Mouse (Mus musculus): ENCODE measurements at regions not wholly inside any gene's neighbourhood (a gene's known extent, or its start where the extent isn't known, plus 50 kb on each side); places are given as distances from the start of the nearest gene placed in this dataset.
"Not testable (repeated sequence)": the region's sequence is repeated elsewhere in the genome, so short reads cannot be mapped to it uniquely, and the experiment has no call there.

DNA sequence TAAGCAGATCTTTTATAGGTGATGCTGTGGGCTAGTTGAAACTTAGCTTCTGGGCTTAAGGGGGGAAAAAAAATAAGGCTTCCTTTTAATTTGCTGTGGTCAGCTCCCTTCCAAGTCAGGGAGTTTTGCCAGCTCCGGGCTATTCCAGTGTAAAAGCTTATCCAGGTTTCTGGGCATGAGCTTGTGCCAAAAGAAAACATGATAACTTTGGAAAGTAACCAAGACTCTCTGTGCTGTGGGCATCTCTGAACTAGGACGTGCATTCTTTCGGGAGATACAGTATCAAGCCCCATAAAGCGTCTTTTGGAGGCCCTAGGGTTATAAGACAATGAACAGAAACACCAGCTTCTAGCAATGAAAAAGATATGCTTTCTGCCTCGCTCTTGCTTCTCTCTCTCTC lies 114.6 kb upstream of the Dyrk2 start:
- no peak for DNase-seq (ENCODE audit: low spot score in 2 of 2)

DNA sequence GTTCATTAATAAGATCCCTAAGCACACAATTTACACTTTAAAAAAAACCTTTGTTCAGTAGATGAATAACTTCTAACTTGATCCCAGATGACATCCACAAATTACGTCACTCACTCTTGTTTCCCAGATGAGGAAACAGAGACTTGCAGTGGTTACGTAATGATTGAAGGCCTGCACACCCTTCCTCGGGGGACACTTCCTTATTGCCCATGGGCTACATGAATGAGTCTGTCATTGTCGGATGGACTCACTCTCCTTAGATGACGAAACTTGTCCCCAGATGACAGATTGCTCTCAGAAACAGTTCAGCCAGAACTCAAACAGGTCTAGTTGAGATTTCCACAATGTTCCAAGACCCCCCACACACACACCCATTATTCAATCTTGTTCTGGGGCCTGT lies 111.4 kb upstream of the Dyrk2 start:
- no peak for DNase-seq (ENCODE audit: low spot score in 2 of 2)

DNA sequence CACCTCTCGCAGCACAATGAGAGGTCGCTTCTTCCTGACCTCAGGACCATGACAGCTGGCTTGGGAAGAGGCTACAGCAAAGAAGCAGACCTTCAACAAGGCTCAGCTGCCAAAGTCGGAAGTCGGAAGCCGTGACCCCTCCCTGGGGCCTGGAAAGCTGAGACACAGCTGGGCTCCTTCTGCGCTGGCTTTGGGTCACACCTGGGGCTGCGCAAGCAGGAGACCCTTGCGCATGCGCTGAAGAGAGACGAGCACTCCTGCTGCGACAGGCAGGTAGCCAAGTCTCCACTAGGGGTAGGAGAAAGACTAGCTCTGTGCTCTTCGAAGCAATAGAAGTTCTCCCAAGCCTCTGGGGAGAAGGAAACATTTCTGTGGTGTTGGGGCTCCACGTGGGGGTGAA lies 109.3 kb upstream of the Dyrk2 start:
- DNase-seq (ENCODE audit: low spot score in 2 of 2), result no peak

DNA sequence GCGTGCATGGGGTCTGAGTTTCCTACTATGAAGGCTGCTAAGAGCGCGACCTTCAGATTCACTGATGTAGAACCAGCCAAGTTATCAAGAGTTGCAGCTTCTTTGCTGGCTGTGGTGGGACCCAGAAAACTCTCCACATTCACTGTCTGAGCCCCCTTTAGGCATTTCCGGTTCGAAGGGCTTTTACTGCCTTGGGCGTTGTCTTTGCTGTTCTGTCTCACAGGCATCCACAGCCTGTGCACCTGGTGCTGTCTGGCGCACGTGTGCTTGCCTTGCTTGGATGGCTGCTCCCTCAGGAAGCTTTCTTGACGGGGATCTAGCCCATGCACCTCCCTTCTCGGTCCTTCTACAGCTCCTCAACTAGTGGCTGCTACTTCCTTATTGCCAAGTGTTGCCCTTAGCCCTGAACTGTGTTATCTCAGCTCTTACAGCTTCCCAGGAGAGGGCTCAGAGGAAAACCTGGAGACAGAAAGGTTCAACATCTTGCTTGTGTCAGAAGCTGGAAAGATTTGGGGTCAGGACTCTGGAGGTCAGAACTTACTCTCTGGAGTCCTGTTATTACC lies 108.3 kb upstream of the Dyrk2 start:
- no peak for DNase-seq (ENCODE audit: low spot score in 2 of 2)

DNA sequence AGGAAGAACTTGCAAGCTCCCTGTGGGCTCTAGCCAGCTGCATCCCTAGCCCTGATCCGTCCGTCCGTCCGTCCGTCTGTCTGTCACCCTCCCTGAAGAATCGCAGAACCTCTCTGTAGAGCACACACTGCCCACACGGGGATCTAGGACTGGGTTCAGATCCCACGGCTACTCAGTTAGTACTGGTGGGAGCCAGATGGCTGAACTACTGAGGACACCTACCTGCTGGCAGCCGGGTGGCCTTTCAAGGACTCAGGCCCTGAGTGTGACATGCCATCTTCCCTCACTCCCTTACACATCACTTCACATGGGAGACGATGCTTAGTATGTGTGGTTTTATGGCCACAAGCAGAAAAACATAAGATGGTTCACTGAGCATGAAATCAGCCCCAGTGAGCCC lies 106.4 kb upstream of the Dyrk2 start:
- no peak for DNase-seq (ENCODE audit: low spot score in 2 of 2)

DNA sequence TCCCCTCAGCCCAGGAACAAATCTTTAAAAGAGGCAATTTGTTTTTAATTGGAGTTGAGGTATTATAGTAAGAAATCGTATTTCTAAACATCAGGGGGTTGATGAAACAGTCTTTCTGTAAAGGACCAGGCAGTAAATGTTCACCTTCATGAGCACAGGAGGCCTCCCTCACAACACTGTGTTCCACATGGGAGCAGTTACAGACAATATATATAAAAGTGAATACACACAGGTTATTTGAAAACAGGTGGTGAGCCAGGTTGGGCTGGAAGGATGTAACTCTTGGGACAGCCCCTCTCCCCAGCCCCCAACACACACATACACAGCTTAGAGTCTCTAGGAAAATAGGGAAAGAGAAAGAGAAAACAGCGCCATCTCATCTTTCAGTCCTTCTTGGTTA lies 105.8 kb upstream of the Dyrk2 start:
- DNase-seq (ENCODE audit: low spot score in 2 of 2), result no peak

DNA sequence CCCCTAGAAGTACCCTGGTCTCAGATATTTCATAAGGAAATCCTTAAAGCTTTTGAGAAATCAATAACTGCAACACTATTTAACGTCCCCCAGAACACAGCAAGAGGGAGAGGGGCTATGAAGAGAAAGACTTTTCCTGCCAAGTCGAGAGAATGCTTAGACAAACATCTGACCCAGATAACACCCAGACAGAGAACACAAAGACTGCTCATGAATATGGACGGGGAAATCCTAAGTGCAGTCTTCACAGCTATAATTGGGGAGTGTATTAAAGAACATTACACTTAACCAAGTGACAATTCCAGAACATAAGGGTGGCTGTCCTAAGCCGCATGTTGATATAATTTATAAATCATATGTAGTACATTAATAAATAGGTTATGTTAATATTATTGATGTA lies 103.3 kb upstream of the Dyrk2 start:
- no peak for DNase-seq (ENCODE audit: low spot score in 2 of 2)

DNA sequence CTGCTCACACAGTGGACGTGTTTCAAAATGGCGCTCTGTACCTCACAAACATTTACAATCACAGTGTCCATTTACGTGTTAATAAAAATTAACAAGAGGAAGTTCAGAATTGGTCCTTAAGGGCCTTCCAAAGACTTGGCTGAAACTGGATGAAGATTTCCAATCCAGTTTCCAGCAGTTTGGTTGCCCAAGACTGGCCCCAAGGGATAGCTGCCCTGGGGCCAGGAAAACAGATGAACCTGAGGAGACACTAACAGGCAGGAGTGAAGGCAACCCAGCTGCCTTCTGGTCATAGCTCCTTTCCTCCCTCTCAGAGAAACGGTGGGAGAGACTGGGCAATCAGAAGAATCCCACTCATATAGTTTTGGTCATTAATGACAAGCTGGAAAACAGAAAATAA lies 102.6 kb upstream of the Dyrk2 start:
- no peak for DNase-seq (ENCODE audit: low spot score in 2 of 2)

DNA sequence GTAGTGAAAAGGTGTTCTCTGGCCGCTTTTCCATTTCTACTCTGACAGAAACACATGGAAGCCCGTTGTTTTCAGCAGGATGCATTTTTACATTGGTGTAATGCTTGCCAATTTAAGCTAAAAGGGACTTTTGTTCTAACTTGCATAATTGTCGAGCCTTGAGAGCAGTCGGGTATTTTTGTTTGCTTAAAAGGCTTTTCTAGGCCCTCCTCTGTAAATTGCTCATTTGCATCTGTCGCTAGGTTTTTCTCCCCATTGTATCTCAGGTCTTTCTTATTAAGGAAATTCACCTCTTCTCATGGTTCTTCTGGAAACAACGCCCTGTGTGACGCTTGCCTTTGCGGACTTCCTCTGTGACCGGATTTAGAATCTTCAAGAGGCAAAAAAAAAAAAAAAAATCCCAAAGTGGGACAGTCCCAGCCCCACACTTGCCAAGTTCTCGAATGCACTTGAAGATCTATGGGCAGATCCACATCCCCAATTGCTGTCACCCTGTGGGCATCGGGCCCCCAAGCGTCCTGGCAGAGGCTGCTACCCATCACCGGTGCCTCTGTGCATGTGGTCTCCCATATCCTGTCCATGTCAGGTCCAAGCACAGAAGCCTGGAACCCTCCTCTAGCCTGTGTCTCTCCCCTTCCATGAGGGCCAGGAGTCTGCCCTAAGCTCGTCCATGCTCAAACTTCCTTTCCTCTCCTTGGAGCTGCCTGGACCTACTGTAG lies 100.6 kb upstream of the Dyrk2 start:
- DNase-seq (ENCODE audit: low spot score in 2 of 2), result no peak

DNA sequence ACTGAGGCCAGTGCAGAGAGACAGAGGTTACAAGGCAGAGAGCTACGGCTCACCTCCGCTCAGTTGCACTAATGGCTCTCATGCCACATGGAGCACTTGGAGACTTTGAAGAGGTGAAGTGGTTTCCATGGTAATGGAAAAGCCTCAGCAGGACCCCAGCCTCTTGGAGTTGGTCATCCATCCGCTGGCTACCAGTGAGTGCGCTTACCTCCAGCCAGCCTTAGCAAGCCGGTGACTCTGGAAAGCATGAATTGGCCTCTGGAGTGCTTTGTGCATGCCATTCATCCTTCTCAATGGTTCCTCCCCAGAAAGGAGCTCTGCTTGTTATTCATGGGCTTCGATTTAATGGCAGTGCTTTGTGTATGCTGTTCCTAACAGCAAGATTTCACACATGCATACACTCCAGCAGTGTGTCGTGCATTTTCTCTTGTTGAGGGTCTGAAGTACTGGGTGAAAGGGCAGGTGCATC lies 91.7 kb upstream of the Dyrk2 start:
- no peak for DNase-seq (ENCODE audit: low spot score in 2 of 2)

DNA sequence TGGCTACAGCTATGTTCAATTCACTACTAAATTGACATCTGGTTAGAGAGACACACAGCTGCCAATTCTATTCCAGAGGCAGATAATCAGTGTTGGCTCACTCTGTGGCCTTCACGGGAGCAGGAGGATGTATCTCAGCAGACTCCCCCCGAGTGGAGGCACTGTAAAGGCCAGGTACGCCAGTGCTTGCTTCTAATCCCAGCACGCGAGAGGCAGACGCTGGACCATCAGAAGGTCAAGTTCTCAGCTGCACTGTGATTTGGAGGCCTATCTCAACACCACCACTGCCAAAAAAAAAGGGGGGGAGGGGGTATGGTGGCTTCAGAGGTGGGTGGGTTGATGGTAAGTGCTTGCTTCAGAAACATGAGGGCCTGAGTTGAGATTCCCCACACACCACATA lies 90.1 kb upstream of the Dyrk2 start:
- DNase-seq (ENCODE audit: low spot score in 2 of 2), result no peak

DNA sequence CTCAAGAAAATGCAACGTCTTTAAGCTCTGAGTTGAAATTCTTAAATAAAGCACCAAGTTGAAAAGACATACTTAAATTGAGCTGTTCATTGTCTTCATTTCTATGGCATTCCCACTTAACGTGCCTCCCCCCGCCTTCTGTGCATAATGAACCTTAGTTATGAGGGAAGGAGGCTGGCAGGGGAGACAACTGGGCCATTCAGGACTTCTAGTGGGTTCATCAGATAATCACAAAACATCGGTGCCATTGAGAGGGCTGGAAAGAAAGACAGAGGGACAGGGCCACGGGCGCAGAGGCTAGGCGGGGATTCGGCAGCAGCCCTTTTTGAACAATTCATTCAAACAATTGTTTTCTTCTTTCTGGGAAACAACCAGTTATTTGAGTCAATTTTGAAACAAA lies 89.6 kb upstream of the Dyrk2 start:
- DNase-seq (ENCODE audit: low spot score in 2 of 2), result no peak

DNA sequence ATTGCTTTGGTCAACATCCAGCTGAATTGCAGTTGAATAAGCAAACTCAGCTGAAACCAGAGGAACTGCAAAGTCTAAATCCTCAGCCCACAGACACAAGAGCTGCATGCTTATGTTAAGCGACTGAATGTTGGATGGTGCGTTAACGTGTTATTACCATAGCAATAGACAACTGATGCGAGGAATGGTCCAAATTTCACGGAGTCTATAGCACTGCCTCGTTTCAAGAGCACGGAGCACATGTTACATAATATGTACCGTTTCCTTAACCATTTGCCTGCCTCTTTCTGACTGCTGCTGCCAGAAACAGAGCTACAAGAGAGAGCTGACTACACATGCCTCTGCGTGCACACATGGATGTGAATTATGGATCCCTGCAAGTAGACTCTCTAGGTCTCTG lies 86.3 kb upstream of the Dyrk2 start:
- DNase-seq (ENCODE audit: low spot score in 2 of 2), result peak; percentile 46 to 62

DNA sequence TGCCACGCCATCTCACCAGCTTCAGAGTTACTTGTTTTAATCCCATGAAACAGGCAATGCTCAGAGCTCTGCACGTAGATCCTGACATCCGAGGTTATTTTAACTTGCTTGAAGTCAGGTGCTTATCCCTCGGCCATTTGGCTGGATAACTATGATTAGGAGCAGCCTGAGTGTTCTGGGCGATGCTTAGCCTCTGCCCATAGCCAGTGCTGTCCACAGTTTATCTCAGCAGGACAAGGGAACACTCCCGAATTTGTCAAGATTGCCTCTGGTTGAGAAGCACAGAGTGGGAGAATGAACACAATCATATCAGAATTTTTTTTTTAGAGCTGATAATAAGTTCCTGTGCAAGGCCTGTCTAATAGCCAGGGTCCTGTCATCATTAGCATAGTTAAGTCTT lies 83.4 kb upstream of the Dyrk2 start:
- DNase-seq (ENCODE audit: low spot score in 2 of 2), result no peak

DNA sequence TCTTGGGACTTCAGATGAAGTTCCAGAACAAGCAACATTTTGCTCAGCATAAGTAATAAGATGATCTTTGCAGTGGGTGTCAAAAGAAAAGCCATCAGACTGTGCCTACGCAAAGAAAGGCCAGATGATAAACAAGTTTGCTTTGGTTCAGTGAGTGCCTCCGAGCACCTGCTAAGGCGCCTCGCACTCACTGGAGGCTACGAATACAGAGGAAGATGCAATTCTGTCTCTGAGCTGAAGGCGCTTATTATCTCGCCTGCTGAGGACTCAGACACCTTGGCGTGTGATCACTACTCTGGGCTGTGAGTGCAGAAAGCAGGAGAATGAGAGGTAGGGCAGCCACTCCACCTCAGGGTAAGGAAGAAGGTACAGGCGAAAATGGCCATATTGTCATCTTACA lies 82.7 kb upstream of the Dyrk2 start:
- no peak for DNase-seq (ENCODE audit: low spot score in 2 of 2)

DNA sequence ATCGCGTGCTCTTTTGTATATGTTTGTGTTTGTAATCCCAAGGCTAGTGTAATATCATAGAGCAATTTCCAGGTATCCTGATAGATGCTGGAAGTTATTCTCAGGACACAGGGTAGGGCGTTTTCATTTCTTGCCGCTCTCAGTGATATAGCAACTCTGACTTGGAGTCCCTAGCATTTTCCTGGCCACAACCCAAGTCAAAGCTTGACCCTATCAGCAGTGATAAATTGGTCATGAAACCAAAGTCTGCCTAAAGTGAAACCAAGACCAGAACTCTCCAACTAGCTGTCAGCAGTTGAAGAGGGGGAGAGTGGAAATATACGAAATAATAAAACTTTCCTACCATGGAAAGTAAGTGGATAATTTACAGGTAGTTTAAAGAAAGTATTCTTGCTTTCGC lies 77.7 kb upstream of the Dyrk2 start:
- no peak for DNase-seq (ENCODE audit: low spot score in 2 of 2)

DNA sequence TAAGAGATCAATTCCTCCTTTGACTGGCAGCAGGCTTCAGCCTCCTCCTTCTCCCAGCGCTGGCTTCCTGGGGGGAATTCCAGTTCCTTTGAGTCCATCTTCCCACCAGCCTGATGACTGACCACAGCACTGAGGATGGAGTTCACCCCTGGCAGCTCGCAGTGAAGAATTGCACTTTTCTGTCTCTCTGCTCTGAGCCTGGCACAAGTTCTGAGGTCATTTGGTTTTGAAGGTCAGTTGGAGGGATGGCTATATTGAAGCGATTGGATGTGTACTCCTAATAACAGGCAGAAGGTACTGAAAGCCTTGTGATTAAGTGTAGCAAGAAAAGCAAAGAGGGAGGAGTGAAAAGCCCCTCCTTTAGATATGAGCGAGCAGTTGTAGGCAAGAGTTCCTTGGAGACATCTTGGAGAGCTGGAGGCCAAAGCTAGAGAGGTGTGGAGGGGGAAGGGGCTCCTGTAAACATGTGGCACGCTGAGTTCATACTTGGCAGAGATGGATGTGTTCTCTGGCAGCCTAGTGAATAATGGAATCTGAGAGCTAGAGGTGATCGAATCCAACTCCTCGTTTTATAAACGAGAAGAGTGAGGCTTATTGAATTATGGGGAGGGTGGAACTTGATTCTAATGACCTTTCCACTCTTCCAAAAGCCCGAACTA lies 77.1 kb upstream of the Dyrk2 start:
- no peak for DNase-seq (ENCODE audit: low spot score in 2 of 2)

DNA sequence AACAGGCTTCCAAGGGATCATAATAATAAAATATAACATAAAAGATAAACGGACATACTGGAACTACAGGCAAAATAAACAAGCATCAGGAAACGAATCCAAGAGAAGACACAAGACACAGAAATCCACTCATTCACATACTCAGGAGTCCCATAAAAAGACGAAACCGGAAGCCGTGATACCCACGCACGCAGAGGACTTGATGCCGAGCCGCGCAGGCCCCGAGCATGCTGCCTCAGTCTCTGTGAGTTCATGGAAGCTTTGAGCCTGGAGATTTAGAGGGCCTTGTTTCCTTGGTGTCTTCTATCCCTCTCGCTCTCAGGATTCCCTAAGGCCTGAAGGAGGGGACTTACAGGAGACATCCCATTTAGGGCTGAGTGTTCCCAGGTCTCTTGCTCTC lies 57.3 kb upstream of the Dyrk2 start:
- DNase-seq (ENCODE audit: low spot score in 2 of 2), result no peak

DNA sequence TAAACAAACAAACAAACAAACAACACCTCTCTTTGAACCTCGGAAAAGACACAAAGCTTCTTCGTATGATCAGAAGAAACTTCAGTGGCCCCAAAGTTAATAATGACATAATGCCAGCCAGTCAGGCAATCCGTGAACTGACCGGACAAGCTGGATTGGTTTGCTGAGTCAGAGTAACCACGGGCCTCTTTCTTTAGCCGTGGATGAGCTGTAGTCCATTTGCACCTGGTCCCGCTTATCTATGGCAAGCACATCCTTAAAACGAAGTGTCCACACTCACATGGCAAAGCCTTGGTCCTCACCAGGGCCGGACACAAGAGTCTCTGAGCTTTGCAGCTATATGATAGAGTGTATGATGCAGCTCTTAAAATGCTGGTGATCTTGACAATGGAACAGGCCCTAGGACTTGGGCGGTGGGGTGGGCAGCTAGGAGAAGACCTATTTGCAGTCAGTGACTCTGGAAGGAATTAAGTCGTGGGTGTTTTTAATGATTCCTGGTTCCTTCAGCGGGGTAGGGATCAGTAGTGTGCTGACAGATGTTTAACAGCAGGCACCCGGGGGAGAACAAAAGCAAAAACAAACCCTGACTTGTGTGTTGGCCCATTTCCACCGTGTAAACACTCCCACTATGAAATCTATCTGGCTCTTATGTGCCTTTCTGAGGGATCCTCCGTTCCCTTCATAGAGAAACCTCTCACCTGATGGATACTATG lies 53.6 kb upstream of the Dyrk2 start:
- DNase-seq (ENCODE audit: low spot score in 2 of 2), result no peak

DNA sequence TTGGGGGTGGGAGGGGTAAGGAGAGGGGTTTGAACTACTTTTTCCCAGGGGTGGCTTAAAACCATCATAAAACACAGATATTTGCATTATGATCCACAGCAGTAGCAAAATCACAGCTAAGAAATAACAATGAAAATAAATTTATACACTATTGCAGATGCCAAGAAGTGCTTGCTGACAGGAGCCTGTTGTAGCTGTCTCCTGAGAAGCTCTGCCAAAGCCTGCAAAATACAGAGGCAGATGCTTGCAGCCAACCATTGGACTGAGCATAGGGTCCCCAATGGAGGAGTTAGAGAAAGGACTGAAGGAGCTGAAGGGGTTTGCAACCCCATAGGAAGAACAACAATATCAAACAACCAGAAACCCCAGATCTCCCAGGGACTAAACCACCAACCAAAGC lies 52.1 kb upstream of the Dyrk2 start:
- DNase-seq (ENCODE audit: low spot score in 2 of 2), result not testable (repeated sequence)
